Mouse (Mus musculus) thymus, postnatal 4 days (tissue): ENCODE measurements around the gene Fggy.

Experiments used
- DNase-seq: peaks from one replicate; pipeline ENCODE4 v3.0.0; 2021

Gene Fggy

DNA sequence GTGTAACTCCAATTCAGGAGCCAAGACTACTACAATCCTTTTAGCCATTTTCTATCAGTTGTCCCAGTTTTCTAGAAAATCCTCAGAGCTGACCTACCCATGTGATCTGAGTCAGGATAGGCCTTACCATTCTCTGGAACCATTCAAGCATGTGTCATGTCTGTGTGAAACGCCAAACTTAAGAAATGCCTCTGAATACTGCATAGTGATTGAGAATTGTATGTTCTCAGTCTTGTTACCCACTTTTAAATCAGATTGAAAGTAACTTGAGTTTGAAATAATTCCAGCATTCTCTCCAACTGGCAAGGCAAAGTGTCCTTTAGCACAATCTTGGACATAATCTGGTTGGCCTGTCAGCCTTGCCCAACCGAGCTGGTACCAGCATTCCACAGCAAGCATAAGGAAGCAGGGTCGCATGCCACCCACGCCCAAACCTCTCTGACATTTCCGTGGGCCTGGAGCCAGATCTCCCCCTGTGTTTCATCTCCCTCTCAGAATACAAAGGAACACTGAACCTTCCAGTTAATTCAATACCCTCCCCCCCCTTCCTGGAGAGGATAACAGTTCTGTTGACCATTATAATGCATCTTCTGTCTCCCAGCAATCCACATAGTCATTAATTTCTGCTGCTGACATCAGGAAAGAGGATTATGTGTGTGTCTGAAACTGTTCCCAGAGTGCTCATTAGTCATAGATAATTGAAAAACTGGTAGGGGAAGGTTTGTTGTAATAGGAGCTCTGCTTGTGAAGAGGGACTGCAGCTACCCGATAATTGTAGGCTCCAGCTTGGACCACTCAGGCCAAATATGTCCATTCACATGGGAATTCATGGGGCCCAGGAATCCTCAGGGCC is 176.3 kb downstream of the Fggy start:
- DNase-seq = no peak

DNA sequence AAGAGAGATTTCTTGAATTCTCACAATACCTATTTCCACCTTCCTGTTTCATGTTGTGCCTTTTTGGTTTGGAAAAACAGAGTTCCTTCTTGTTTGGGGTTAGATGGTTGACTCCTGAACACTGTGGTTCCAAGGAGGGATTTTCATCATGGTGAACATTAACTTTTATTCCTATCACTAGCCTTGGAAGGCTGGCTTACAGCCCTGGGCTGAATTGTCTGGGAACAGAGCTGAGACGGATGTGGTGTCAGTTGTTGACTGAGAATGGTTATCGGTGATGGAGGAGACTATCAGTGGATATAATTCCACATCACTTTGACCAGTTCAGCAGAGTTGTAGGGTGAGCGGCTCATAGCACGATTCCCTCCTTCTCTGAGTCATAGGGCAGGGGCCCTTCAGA is 178.7 kb downstream of the Fggy start:
- DNase-seq = no peak

DNA sequence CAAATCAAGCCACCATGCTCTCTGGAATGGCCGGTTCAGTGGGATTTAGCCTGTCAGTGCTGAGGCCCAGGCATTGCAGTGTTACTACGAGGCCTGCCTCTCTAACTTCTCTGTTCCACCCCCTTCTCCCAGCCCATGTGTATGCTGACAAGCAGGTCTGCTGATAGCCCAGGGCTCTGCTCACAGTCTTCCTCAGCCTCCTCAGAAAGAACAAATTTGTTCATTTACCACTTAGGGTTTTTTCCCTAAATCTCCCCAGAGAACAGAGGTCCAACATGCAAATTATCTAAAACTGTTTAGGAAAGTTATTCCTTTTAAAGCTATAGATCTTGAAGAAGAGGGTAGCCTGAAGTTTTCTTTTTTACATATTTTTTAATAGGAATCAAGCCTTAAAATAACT is 179.4 kb downstream of the Fggy start:
- DNase-seq = no peak

DNA sequence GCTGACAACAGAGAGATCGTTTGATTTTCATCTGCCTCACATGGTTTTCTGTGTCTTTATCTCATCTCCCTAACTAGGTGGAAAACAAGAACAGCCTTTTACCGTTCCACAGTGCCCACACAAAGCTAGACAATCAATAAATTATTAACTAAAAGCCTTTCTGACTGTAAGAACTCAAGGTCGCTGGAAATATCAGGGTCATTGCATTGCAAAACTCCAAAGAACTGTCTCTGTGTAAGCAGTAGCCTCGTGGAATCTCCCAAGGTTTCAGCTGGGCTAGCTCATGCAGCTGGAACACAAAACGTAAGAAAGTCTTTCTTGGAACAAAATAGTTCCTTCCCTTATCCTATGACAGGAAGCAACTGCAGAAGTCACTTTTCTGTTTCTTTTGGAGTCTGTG is 180.9 kb downstream of the Fggy start:
- no peak for DNase-seq

DNA sequence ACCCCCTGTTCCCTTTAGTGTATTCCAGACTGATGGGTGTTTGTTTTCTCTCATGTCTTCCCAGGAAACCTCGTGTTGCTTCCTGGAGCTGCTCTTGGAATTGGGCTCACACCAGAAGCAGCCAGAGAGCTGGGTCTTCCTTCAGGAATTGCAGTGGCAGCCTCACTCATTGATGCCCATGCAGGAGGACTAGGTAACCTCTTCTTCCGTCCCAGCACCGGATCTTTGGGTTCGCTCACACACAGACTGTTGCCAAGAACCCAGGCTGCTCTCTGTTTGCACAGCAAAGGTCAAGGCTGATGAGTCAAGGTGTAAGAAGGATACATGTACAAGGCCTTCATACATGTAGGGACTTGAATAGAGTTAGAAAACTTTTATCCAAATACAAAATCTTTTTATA is 181.4 kb downstream of the Fggy start:
- no peak for DNase-seq

DNA sequence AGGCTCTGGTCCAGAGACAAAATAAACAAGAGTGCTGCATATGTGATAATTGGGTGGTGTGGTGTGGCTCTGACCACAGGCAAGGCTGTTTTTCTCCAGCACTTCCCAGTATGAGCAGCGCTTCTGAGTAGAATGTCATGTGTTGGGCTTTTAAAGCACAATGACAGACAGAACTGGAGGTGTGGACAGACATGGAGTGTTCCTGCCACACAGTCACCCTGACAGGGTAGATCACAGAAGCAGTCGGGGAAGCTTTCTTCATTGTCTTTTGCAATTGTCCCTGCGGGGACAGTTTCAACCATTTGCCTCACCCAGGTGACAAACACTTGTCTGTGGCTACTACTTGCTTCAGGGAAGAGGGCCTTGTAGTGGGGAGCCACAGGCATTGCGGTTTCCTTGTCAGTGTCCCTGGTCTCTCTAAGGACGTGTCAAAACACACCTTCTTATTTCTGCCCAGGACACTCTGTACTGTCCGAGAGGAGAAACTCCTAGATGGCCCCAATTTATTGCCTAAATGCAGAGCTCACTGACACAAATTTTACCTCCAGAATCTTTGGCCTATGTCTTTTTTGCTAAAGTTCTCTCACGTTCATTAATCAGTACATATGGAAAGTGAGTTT is 183.9 kb downstream of the Fggy start:
- no peak for DNase-seq

DNA sequence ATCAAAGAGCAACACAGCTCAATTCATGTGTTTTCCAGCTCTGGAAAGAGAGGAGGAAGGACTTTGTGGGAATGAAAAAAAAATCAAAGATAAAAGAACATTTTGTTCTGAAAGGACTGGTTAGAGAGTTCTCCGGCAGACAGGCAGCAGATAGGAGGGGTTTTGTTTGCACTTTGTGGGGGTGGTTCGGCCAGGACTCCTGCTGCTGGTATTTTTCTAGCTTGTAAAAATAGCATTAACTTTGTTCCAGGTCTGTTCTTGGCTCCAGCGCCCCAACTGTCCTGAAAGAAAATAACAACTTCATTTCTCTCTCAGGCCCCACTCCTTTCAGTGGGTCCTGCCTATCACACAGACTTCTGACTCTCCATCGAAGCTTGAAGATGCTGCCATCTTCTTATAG is 185.7 kb downstream of the Fggy start:
- peak; percentile 18 for DNase-seq

DNA sequence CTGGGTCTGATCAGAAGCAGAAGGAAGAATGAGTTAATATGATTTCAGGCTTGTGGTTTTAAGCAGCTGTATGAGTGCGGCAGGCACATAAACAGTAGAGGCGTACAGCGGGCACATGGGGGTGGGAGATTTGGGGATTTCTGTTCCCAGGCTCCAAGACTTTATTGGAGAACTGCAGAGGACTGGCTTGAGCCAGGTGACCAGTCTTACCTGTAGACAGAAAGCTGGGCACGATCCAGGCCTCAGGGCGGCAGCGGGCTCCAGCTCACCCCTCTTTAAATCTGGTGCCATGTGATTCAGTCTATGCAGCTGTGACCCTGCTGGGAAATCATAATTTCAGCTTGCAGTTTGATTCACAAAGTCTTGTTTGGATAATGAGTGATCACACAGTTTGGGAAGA is 189.6 kb downstream of the Fggy start:
- DNase-seq = no peak

DNA sequence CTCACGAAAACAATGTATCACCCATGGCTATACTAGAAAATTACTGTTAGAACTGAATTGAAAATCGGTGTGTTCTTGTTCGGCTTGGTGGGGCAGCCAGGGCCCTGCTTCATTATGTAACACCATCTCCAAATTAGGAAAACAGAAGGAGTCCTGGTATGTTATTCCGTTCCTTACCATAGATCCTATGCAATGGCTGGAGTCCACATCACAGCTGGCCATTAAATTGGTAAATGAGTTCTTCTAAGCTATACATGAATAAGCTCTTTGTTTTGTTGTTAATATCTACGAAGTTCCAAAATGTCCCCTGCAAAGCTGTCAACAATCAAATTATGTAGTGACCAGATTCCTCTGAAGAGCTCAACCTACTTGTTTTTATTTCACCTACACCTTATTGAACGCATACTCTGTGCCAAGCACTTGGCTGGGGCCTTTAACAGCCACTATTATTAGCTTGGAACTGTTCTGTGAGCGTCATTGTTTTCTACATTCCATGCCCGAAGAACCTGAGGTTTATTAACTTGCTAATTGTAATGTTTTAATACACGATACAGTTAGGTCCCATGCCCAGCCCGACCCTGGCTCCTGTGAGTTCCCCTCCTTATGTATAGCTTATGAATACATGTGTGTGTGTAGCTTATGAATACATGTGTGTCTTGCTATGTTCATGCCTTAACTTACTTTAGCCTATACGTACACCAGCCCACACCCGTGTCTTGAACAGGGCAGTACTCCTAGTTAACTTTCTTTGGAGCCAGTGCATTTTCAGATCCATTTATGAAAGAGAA is 190.3 kb downstream of the Fggy start:
- no peak for DNase-seq

DNA sequence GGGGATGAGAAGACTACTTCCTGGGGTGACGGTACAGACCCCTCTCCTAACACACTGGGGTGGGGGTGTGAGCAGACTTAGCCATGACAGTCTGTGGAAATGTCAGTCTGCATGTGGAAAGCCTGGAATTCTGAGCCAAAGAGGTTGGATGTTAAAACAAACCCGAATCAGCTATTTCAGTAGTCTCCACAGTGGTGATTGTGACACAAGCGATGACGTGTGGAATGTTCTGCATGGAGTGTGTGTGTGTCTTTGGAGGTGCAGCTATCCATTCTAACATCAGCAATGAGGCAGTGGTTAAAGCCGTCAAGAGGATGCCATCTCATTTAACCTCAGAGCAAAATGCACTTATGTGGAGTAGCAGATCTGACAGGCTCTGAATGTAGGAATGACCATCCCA is 192.9 kb downstream of the Fggy start:
- no peak for DNase-seq

DNA sequence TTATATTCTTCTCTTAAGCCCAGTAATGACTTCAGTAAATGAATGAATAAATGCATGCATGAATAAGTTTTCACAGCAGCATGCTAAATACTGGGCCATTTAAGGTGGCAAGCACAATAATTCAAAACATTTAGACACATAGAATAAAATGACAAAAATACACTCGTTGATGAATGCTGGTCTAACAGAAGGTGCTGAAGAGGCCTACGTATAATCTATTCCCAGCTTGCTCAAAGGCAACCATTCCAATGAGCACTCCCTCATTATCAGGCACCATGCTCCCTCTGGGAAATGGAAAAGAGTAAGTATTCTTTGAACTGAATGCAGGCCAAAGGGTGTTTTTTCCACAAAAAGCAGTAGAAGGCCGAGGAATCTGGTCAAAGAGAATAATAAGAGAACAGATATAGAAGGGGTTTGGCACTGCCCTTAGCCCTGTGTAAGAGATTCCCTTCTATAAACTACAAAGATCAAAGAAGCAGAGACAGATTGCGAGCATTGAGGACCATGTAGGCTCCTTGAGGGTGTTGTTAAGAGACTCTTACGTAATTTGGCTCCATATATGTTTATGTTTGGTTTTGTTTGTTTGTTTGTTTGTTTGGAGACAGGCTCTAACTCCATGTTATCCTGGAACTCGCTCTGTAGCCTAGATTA is 195.4 kb downstream of the Fggy start:
- DNase-seq = no peak

DNA sequence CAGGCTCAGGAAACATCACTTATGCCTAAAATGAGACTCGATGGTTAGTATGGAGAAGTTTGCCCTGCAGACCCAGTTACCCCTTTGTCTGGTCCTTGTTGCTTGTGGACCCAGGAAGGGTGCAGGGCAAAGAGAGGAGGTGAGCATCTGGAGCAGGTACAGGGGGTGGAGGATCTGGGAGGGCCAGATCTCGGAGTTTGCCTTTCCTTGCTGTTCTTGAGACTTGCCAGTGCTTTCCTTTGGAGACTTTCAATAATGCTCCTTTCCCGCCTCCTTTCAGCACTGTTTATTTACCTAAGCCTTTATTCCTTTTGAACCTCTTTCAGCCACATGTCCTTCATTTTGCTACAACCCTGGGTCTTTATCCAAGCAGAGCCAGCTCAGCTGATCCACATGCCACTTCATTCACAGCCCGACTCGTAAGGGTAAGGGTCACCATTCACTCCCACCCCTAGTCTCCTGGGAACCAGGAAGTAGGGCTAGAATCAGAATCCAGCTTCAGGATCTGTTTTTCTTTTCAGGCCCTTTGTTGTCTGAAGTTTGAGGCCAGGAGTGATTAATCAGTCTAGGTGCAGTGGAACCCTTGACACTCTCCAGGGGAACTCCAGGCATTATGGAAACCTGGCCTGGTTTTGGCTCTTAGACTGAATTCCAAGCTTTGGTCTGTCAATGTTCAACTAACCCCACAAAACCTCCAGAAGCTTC is 201.9 kb downstream of the Fggy start:
- DNase-seq = no peak

DNA sequence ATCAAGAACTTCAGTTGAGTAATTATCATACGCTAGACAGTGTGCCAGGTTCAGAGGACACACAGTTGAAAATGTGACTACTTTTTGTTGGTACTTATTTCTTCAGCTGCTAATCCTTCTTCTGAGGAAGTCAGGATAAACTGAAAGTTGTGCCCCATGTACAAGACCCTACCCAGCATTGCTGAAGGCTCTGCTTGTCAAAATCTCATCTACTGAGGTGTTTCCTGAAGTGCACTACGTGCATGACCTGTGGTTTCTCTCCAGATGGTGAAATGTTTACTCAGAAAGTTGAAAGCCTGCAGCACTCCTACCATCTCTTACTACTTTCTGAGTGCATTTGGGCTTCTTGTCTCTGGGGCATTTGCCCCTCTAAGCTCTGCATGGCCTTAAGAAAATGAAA is 208.1 kb downstream of the Fggy start:
- DNase-seq = no peak

DNA sequence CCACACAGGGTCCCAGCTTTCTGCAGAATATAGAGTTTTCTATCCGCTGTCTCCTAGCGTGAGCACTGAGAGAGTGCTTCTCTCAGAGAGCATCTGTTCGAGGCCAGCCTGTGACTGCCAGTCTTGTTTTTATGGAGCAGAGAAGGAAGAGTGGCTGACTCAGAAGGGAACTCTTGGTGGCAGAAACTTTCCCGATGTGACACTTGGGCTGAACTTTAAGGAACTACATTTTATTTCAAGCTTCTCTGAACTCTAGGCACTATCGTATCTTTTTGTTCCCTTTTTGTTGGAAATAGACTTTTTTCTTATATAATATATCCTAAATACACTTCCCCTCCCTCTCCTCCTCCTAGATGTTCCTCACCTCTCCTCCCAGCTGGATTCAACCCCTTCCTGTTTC is 213.2 kb downstream of the Fggy start:
- no peak for DNase-seq

DNA sequence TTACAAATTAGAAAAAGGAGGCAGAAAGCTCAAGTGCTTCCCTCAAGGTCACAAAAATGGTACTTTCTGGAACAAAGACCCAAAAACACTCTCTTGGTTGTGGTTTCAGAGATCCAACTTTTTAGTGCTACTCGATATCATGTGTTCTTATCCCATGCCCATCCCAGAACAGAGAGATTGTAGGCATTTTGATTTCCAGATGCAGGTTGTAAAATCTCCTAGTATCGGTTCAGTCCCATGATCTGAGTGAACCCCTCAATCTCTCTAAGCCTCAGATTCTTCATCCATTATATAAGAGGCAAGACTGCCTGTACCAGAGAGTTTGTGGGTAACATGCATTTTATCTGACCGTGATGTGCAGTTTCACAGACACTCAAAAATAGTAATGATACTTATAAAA is 214.2 kb downstream of the Fggy start:
- DNase-seq = no peak

DNA sequence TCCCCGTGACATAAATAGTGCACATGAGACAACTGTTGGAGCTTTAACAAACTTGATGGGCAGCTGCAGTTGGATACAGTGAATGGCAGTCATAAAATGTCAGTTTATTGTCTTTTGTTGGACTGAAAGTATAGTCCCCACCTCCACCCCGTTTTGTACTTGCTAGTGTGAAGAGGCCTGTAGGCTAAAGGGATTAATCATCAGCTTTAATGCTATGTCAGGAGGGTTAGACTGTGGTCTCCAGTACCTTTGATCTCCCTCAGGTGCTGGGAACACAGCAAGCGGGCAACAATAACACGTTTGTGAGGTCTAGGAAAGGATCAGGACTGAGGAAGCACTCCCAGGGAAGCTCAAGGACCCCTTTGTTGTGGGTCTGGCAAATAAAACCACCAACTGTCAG is 214.6 kb downstream of the Fggy start:
- no peak for DNase-seq

DNA sequence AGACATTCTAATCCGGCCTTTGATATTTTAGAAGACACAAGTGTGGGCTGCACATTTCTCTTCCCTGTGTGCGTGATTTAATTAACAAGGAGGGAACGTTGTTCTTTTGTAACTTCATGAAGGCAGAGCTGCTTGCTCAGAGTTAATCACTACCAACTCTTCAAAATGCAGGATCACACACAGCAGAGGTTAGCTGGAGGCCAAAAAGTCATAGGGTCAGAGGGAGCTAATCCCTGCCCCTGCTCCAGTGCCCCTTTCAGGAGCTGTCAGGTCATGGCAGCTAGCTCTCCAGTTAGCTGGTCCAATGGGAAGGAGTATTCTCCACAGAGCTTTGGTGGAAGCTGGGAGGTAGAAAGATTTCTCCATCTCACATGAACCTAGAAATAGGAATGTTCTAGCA is 215.4 kb downstream of the Fggy start:
- no peak for DNase-seq

DNA sequence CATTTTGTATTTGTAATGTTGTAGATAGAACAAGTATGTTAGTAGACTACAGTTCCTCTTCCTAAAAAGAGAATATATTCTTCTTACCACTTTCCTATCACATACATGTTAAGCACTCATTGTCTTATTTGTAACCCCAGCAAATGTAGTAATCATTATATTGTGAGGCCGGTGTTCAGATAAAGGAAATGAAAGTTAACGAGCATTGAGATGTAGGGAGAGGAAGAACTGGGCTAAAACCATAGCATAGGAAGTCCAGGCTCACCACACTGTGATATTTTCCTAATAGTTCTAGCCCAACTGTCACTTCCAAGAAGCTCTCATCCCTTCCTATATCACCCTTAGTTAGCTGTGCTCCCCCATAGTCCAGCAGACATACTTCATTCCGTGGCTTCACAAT is 218.3 kb downstream of the Fggy start:
- DNase-seq = no peak

DNA sequence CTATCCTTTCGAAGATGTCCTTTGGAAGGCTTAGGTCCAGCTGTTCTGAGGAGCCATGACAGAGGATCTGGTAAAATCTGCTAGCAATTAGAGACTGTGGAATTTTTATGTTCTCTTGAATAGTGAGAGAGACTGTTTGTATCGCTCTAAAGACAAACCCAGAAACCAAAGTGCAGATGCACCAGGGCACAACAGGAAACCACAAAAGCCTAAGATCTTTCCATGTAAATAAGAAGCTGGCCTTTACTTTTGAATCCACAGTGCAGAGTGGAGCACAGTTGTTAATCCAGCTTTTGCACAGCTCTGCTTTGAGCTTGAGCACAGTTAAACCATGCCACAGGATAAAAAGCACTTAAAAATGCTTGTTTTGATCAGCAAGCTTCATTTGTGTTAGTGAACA is 220.5 kb downstream of the Fggy start:
- no peak for DNase-seq

DNA sequence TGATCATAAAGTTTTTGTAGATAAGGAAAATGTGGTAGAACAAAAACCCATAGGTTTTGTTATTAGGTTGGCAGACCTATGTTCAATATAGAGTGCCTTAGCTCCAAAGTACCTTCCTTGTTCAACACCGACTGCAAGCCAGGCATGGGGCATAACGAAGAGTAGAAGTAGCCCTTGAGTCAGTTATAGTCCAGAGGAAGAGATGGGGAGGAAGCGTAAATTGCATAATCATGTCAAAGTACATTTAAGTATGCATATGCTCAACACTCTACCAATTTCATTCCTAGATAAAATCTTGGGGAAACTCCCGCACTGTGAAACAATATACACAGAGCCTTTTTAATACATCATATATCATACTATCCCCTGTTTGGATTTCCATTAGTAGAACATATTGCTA is 221.2 kb downstream of the Fggy start:
- no peak for DNase-seq

DNA sequence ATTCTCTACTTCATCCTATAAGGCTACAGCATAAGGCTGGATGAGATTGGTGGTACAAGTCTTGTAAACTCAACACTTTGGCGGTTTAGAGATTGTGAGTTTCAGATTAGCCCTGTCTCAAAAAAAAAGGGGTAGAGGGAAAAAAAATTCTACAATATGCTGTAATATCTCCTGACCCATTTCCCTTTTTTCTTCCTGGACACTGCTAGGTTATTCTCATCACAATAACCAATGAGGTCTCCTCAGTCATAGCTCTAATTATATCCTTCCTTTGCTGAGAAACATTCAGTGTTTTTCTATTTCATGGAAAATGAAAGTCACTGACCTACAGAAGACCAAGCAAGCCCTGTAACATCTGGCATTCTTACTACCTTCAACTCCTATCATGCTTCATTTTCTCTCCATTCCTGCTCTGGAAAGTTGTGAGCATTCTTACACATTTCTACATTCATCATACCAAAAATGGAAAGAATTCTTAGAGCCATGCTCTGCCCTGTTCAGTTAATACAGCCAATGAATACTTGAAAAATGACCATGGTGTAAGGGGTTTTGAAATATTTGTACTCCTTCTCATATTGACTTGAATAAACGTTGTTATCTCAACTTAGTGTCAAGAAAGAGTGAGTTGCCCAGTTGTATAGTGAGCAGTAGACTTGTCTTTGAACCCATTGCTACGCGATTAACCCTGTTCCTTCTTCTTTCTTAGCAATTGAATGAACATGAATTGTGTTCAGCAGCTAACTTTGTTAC is 227.0 kb downstream of the Fggy start:
- DNase-seq = no peak

DNA sequence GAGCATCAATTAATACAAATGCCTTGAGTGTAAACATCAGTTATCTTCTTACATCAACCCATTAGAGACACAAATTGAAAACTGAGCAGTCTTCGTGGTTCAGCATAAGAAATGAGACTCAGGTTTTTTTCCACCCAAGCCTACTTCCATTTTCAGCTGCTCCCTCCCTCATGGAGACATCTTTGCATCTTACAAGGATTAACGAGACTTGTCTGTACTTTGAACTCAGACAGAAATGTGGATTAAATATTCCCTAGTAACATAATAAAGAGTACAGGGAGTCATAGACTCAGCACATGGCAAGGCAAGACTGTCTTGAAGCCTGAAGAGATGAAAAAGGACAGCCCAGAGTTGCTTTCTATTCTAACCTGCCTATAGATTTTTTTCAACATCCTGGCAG is 230.3 kb downstream of the Fggy start:
- no peak for DNase-seq
